Mouse (Mus musculus) stomach, postnatal 0 days (tissue): ENCODE measurements at regions not wholly inside any gene's neighbourhood (a gene's known extent, or its start where the extent isn't known, plus 50 kb on each side); places are given as distances from the start of the nearest gene placed in this dataset.

Experiments
- CTCF ChIP-seq: IDR thresholded peaks from 2 replicates; pipeline ENCODE4 v1.5.1; 2016; ENCODE audit warnings: antibody characterized with exemption, low read depth, mild to moderate bottlenecking, moderate library complexity
- EP300 ChIP-seq: optimal IDR thresholded peaks from 2 replicates; pipeline ENCODE3; 2016; ENCODE audit warnings: antibody characterized with exemption

- no peak for TF ChIP-seq EP300
- TF ChIP-seq CTCF: no peak
Observed at GRCm38 (mm10) chr8:125343867-125344266, 225.7 kb downstream of the Sipa1l2 start.
